Mouse (Mus musculus): ENCODE data around the gene Dcaf8. TPM values are rescaled to one million over a fixed set of nuclear protein-coding genes. Genes with fewer than 3 reads are reported as not detected.

The Dcaf8 gene
- polyA plus RNA-seq, 1 experiment from 2014 or later: 77.8 TPM

DNA sequence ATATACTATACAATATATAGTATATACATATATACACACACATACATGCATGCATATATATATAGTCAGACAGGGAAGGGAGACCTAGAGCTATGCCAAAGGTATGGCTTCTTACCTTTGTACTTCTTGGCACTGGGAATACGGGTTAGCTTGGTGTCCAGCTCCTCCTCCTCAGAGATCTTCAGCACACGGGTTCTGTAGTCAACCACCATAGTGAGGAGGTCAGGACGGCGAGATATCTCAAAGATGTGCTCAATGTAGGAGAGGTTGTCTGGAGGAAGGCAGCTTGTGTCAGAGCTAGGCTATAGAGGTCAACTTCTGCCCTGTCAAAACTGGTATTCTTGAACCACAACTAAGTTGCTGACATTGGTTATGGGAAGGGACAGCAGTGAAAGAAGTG, 51.1 kb downstream of the Dcaf8 start:
- WGBS (ENCODE audit: insufficient replicate concordance): 87% methylated on average over 4 of the region's 4 CpGs
- H3K36me3 ChIP-seq: peaks cover 76% of the 10 kb centered on the region
- H3K4me2 ChIP-seq: no peak overlapping the region
- no peak overlapping the region for H3K27ac ChIP-seq
- no peaks in the 10 kb centered on the region for H3K27me3 ChIP-seq (replicated peaks)
- no peaks in the 10 kb centered on the region for H3K9me3 ChIP-seq (replicated peaks)
- no peak overlapping the region for H3K9ac ChIP-seq
- ATAC-seq: no peak
- no peak overlapping the region for H3K4me3 ChIP-seq
- peaks cover 22% of the 10 kb centered on the region for H3K4me1 ChIP-seq

DNA sequence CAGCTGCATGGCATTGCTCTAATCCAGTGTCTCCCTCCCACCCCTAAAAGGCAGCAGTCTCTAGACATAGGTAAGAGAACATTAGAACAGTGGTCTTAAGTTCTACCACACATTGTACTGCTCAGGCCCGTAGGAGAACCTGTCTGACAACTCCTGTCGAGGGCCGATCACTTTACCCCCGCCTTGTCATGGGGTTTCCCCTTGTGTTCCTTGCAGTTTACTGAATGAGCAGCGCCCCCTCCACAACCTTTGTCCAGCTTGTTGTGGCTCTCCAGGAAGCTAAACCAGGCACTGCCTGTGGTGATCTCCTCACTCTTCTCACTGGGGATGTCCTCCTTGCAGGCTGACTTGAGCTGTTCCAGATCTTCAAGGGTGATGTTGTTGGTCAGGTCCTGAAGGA, 52.3 kb downstream of the Dcaf8 start:
- Histone ChIP-seq H3K27ac (no peak overlapping the region), H3K36me3 (peaks cover 64% of the 10 kb centered on the region)
- WGBS (ENCODE audit: insufficient replicate concordance): 76% methylated on average over 5 of the region's 5 CpGs

DNA sequence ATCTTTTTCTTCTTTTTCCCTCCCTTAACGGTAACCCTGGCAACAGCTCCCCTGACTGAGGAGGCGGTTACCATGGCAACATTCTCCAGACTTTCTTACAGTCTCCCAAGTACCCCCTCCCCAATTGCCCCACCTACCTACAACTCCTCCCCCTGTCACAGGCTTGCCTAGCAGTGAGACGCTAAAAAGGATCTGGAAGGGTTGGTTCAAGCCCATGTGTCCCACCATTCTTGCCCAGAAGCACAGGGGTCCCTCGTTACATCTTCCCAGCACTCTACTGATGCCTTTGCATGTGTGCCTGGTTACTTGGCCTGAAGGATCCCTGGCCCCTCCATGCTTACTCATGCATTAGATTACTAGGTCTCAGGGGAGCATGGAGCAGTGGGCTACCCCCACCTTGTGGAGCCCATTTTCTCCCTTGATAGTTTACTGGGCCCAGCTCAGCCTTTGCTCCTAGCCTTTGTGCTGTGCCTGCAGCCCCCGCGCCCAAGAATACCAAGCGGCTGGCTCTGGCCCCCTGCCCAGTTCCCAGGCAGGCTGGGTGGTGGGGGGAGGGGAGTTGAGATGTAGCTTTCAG, 53.1 kb downstream of the Dcaf8 start:
- Histone ChIP-seq H3K4me1 (peaks cover 38% of the 10 kb centered on the region), H3K4me2 (no peak overlapping the region), H3K9me3 (replicated peaks) (no peaks in the 10 kb centered on the region), H3K4me3 (no peak overlapping the region), H3K36me3 (peaks cover 56% of the 10 kb centered on the region), H3K9ac (no peak overlapping the region), H3K27ac (no peak overlapping the region), H3K27me3 (replicated peaks) (peaks cover 9% of the 10 kb centered on the region; the same call in 1 of the 2 replicates)
- ATAC-seq: no peak
- WGBS (ENCODE audit: insufficient replicate concordance): 74% methylated on average over 7 of the region's 7 CpGs

More for the DNA sequence above, 52.3 kb downstream of the Dcaf8 start:
- ATAC-seq: no peak
- no peak overlapping the region for H3K4me3 ChIP-seq
- H3K9ac ChIP-seq: no peak overlapping the region
- H3K27me3 ChIP-seq (replicated peaks): peaks cover 3% of the 10 kb centered on the region; the same call in 1 of the 2 replicates
- H3K4me2 ChIP-seq: no peak overlapping the region
- peaks cover 30% of the 10 kb centered on the region for H3K4me1 ChIP-seq
- no peaks in the 10 kb centered on the region for H3K9me3 ChIP-seq (replicated peaks)

DNA sequence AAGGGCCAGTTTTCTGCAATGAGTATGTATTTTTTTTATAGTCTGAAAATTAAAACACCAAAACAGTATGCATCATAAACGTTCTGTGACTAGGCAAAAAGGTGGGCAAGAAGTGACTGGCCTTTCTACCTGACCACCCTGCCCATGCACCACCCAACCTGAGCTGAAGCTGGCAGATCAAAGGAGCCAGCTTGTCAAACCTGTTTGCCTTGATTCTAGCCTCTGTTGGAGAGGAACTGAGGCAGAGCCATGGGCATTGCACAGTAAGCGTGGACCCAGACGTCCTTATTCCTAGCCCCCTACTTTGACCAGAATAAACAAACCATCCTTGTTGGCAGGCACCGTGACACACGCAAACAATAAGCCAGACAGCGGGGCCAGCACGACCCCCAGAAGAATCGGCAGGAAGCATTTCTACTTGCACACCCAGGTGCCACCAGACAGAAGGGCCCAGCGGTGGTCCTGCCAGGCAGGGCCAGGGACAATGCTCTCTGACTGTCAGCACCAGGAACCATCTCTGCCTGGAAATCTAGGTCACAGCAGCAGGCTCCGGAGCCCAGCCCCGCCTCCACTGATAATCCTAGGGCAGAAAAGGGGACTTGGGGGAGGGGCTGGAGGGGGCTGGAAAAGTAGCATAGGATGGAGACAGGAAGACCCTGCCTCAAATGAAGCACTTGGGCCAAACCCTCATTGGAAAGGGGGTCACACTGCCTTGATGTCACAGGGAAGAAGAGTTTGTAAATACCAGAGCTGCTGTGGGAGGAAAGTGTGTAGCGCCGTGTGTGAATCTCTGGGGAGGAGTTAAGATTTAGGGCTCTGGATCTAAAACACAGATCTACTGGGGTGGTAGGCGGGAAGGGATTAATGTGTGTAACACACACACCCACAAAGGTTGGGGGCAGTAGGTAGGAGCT, 54.3 kb downstream of the Dcaf8 start:
- peaks cover 18% of the 10 kb centered on the region for H3K27me3 ChIP-seq (replicated peaks)
- peaks cover 44% of the 10 kb centered on the region for H3K36me3 ChIP-seq
- H3K4me3 ChIP-seq: no peak overlapping the region
- H3K9ac ChIP-seq: no peak overlapping the region
- H3K4me1 ChIP-seq: peaks cover 51% of the 10 kb centered on the region
- H3K4me2 ChIP-seq: no peak overlapping the region
- ATAC-seq: no peak
- H3K9me3 ChIP-seq (replicated peaks): no peaks in the 10 kb centered on the region
- WGBS (ENCODE audit: insufficient replicate concordance): 49% methylated on average over 14 of the region's 14 CpGs
- H3K27ac ChIP-seq: peak overlapping the region; percentile 12; the same call in 1 of the 2 replicates

DNA sequence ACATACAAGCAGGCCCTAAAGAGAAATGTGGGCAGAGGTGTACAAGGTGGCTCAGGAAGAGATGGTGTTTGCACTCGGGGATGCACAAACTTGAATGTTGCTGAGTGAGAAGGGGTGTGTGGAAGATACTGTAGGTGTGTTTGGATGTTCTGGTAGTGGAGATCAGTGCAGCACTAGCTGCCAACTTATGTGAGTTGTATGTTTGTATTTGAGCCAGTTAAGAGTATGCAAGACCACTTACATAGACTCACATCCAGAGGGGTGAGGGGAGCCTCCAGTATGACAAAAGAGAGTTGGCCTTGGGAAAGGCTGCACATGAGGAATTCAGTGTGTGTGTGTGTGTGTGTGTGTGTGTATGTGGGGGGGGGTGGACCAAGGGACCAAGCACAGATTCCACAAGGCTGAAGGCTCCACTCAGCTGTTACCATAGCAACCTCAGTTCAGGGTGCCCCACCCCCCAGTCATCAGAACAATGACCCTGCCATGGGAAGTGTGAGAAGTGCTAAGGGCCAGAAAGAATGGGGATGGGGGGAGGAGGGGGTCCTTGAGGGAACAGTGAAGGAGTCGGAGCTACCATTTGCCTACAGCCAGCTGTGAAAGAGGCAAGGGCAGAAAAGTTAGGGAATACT, 55.1 kb downstream of the Dcaf8 start:
- Histone ChIP-seq H3K27ac (peak overlapping the region; percentile 61), H3K4me3 (no peak overlapping the region), H3K27me3 (replicated peaks) (peaks cover 21% of the 10 kb centered on the region), H3K36me3 (peaks cover 36% of the 10 kb centered on the region), H3K4me2 (peak overlapping the region; percentile 14; the same call in 1 of the 2 replicates), H3K9me3 (replicated peaks) (no peaks in the 10 kb centered on the region), H3K9ac (no peak overlapping the region), H3K4me1 (peaks cover 53% of the 10 kb centered on the region)
- WGBS (ENCODE audit: insufficient replicate concordance): 45% methylated on average over 2 of the region's 2 CpGs
- no peak for ATAC-seq

DNA sequence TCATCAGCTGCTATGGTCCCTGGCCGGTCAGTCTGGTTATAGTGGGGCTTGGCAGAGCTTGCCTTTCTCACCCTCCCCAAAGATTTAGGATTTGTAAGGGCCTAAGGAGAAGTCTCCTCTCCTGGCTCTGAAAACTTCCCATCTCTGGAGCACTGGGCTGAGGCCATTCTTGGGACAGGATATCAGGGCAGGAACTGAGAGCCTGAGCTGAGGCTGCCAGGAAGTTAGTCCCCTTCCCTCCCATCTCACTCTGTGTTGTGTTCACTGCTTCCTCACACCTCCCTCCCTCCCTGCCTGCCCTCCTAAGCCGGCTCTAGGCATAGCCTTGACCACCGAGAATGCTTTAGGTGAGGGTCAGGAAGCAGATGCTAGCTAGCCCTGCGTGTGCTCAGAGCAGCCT, 55.7 kb downstream of the Dcaf8 start:
- Histone ChIP-seq H3K36me3 (peaks cover 30% of the 10 kb centered on the region), H3K4me1 (peaks cover 53% of the 10 kb centered on the region), H3K27me3 (replicated peaks) (peaks cover 21% of the 10 kb centered on the region), H3K4me2 (peak overlapping the region; percentile 14; the same call in 1 of the 2 replicates), H3K9me3 (replicated peaks) (no peaks in the 10 kb centered on the region), H3K4me3 (no peak overlapping the region), H3K27ac (peak overlapping the region; percentile 61), H3K9ac (no peak overlapping the region)
- no peak for ATAC-seq
- WGBS (ENCODE audit: insufficient replicate concordance): 23% methylated on average over 4 of the region's 4 CpGs

DNA sequence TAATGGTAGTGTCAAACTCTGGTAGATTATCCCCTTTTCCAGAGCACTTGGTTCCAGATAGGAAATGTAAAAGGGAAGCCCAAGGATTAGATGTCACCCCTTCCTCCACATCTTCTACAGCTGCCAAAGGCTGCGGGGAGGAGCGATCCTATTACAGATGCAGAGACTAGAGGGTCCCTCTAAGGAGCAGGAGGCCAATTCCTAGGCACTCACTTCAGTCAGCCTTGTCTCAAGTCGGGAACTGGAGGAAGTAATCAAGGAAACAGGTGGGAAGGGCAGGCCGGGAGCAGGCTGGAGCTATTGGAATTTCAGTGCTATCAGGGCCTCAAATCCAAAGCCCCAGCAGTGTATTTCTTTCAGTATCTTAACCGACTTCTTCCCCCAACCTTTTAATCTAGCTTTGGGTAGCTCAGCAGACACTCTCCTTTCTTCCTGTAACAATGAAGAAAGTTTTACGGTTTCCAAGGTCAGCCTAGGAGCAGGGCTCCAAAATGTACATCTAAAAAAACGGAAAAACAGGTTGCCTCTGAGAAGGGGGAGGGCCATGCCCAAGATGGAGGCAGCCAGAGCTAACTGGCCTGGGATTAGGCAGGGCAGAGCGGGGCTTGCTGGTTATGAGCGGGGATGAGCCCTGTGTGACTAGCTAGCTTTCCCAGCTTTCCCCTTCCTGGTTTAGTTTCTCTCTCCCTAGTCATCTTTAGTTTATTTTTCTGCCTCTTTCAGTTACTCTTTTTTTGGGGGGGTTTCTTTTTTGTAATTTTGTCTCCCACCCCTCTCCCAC, 56.3 kb downstream of the Dcaf8 start:
- 39% methylated on average over 9 of the region's 9 CpGs for WGBS (ENCODE audit: insufficient replicate concordance)
- Histone ChIP-seq H3K4me1 (peaks cover 53% of the 10 kb centered on the region), H3K27me3 (replicated peaks) (peaks cover 21% of the 10 kb centered on the region), H3K9me3 (replicated peaks) (no peaks in the 10 kb centered on the region), H3K36me3 (peaks cover 24% of the 10 kb centered on the region), H3K4me2 (no peak overlapping the region), H3K4me3 (no peak overlapping the region), H3K9ac (no peak overlapping the region), H3K27ac (peak overlapping the region; percentile 18; the same call in 1 of the 2 replicates)
- ATAC-seq: no peak

DNA sequence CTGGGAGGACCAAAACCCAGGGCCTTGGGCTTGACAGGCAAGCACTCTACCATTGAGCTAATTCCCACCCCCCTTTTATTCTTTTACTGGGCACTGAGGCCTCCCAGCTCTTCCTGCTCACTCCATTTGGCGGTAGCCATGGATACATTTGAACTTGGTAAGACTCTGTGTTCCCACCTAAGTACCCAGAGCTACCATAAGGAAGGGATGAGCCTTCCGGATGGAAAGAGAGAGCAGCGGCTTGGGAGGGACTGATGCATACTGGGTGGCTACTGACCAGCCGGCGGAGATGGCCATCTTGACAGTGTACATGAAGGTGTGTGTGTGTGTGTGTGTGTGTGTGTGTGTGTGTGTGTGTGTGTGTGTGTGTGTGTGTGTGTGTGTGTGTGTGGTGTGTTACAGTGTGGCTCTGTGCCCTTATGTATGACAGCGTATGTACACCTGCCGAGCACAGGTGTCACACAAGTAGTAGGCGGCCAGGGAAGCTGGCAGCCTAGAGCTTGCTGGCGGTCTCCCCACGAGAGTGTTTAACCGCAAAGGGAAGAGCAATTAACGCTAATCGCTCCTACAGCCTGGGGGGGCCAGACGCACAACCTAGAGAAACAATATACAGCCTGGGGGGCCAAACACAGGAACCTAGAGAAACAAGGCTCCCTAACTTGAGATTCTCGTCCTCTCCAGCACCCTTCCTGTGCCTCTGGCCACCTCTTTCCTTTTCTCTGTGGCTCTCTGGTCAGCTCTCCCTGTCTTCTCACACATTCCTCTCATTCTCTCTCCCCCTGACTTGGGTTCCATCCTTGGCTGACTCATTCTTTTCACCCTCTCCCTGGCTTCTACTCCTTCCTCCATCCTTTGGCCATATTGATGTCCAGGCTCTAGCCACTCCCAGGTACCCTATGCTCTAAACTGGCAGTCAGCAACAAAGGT, 57.2 kb downstream of the Dcaf8 start:
- no peaks in the 10 kb centered on the region for H3K9me3 ChIP-seq (replicated peaks)
- H3K27me3 ChIP-seq (replicated peaks): peaks cover 21% of the 10 kb centered on the region
- peak overlapping the region; percentile 67 for H3K4me2 ChIP-seq
- peak overlapping the region; percentile 61; the same call in 1 of the 2 replicates for H3K4me3 ChIP-seq
- peaks cover 15% of the 10 kb centered on the region for H3K36me3 ChIP-seq
- H3K4me1 ChIP-seq: peaks cover 53% of the 10 kb centered on the region
- ATAC-seq: no peak
- 62% methylated on average over 15 of the region's 15 CpGs for WGBS (ENCODE audit: insufficient replicate concordance)
- peak overlapping the region; percentile 70; the same call in 1 of the 2 replicates for H3K9ac ChIP-seq
- peak overlapping the region; percentile 18; the same call in 1 of the 2 replicates for H3K27ac ChIP-seq

DNA sequence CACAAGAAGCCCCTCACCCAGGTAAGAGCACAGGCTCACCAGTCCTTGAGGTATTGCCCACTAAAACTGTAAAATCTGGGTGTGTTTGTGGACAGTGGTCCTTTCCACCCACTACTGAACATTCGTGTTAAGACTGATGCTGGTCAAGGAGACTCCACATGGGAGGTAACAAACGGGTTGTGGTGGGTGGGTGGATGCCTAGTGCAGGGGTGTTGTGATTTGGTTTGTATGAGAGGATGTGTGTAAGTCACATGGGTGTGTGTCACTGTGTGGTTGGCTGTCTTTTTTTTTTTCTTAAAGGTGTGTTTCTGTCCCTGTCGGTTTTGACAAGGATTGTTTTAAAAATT, 57.8 kb downstream of the Dcaf8 start:
- no peaks in the 10 kb centered on the region for H3K9me3 ChIP-seq (replicated peaks)
- peaks cover 9% of the 10 kb centered on the region for H3K36me3 ChIP-seq
- H3K27ac ChIP-seq: no peak overlapping the region
- peaks cover 53% of the 10 kb centered on the region for H3K4me1 ChIP-seq
- peak overlapping the region; percentile 70 for H3K9ac ChIP-seq
- H3K4me3 ChIP-seq: peak overlapping the region; percentile 61
- WGBS (ENCODE audit: insufficient replicate concordance): 19% methylated on average over 3 of the region's 3 CpGs
- H3K27me3 ChIP-seq (replicated peaks): peaks cover 21% of the 10 kb centered on the region
- peak overlapping the region; percentile 67 for H3K4me2 ChIP-seq
- no peak for ATAC-seq

DNA sequence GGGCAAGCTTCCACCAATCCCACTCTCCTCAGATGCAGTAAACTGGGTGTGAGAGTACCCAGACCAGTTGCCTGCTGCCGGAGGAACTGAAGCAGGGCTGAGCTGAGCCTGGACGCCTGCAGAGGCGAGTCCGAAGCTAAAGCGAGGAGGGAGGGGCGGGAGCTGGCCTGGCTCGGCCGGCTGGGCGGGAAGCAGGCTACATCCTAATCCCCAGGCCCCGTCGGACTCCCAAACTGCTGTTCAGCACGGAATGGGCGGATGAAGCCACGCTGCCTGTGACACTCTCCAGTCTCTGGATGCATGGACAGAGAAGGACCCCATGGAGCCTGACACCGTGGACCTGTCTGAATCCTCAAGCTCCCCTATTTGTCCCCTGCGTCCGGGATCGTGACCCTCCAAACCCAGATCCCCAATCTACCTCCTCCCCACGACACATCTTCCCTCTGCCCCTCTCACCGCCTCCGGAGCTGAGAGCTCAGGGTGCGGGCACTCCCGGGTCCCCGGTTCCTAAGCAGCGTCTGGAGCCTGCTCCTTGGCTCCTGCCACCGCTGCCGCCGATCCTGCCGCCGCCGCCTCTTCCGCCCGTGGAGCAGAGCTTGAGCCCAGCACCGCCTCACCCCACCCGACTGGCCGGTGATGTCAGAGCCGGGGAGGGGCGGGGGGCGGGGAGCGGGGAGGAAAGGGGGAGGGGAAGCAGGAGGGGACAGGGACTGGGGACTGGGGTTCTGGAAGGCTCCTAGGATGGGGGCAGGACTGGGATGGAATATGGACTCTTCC, 58.4 kb downstream of the Dcaf8 start, which contains the start of gene Pea15a:
Gene Pea15a (minus strand): TSS at position 664 of the 777 bp plus-strand sequence.
- Histone ChIP-seq H3K4me2 (peak within 1 kb of the TSS; percentile 67), H3K9ac (peak within 1 kb of the TSS; percentile 70), H3K4me1 (peaks cover 53% of the 10 kb centered on the region), H3K36me3 (peaks cover 3% of the 10 kb centered on the region), H3K4me3 (peak within 1 kb of the TSS; percentile 61), H3K27me3 (replicated peaks) (peaks cover 21% of the 10 kb centered on the region), H3K9me3 (replicated peaks) (no peaks in the 10 kb centered on the region), H3K27ac (peak within 1 kb of the TSS; percentile 61)
- peak; percentile 59 for ATAC-seq
- WGBS (ENCODE audit: insufficient replicate concordance): under 1% methylated on average over 38 of the region's 40 CpGs

Data from liver, embryonic 12.5 days (tissue).